Mouse (Mus musculus) liver, embryonic 14.5 days (tissue): ENCODE results near the gene Zfp985. TPM values are rescaled to one million over a fixed set of nuclear protein-coding genes. Genes with fewer than 3 reads are reported as not detected.
"Not testable (repeated sequence)": the region's sequence is repeated elsewhere in the genome, so short reads cannot be mapped to it uniquely, and the experiment has no call there.

Source experiments
- ATAC-seq: fragments of 200-750 bp; cut with Nextera tagmentation; 2 replicates; pipeline ENCODE4 v1.8.0; 2017; ENCODE audit warnings: moderate number of reproducible peaks, mild to moderate bottlenecking, moderate library complexity; ENCODE audit not compliant: insufficient read depth
- DNase-seq, 3 experiments: peaks; one replicate each; pipeline ENCODE4 v3.0.0-alpha.2; 2012 to 2013; ENCODE audit warnings: low read depth in 3 of 3, low spot score in 3 of 3
- H3K27ac ChIP-seq: fragments of 300-500 bp; sonication (generic); 2 replicates; pipeline ENCODE4 v1.5.1; 2014; ENCODE audit warnings: moderate library complexity, mild to moderate bottlenecking, control low read depth, inconsistent platforms
- H3K27me3 ChIP-seq: fragments of 300-500 bp; sonication (generic); 2 replicates; pipeline ENCODE4 v1.6.1; 2014; ENCODE audit warnings: mild to moderate bottlenecking, low read length, moderate library complexity; ENCODE audit not compliant: control insufficient read depth, insufficient read depth
- H3K36me3 ChIP-seq: fragments of 300-500 bp; sonication (generic); replicated peaks from 2 replicates; pipeline ENCODE4 v1.6.1; 2014; ENCODE audit warnings: low read depth; ENCODE audit not compliant: control insufficient read depth, insufficient read depth
- H3K4me1 ChIP-seq, 2 experiments: fragments of 200-500 bp in 1 of 2; fragments of 300-500 bp in 1 of 2; sonication (generic) in 1 of 2; replicated peaks; 2 replicates each; pipeline ENCODE4 v1.6.1; 2012 to 2014; ENCODE audit warnings: antibody characterized with exemption in 1 of 2, inconsistent platforms in 1 of 2, low read length in 1 of 2; ENCODE audit not compliant: control insufficient read depth in 2 of 2, insufficient read depth in 2 of 2
- H3K4me2 ChIP-seq: fragments of 300-500 bp; sonication (generic); 2 replicates; pipeline ENCODE4 v1.6.1; 2014; ENCODE audit warnings: low read depth, mild to moderate bottlenecking, control low read depth, moderate library complexity
- H3K4me3 ChIP-seq, 2 experiments: fragments of 200-500 bp in 1 of 2; fragments of 300-500 bp in 1 of 2; sonication (generic) in 1 of 2; 2 replicates each; pipeline ENCODE4 v1.5.1; 2012 to 2014; ENCODE audit warnings: low read depth in 2 of 2, low read length in 2 of 2, mild to moderate bottlenecking in 2 of 2, control low read depth in 1 of 2, inconsistent platforms in 1 of 2, moderate library complexity in 1 of 2; ENCODE audit not compliant: insufficient read depth in 1 of 2
- H3K9ac ChIP-seq: fragments of 300-500 bp; sonication (generic); replicated peaks from 2 replicates; pipeline ENCODE4 v1.6.1; 2014; ENCODE audit warnings: mild to moderate bottlenecking, control low read depth, moderate library complexity
- H3K9me3 ChIP-seq: fragments of 300-500 bp; sonication (generic); 2 replicates; pipeline ENCODE4 v1.6.1; 2016; ENCODE audit warnings: low read length, mixed read lengths; ENCODE audit not compliant: control insufficient read depth
- CTCF ChIP-seq: IDR thresholded peaks from 2 replicates; pipeline ENCODE4 v1.5.1; 2016; ENCODE audit warnings: antibody characterized with exemption, low read depth, control low read depth
- EP300 ChIP-seq: IDR thresholded peaks from 2 replicates; pipeline ENCODE4 v1.6.1; 2016; ENCODE audit warnings: antibody characterized with exemption, low read depth
- WGBS: fragments of 180-500 bp; shearing (Covaris S2); extraction: QIAGEN DNeasy Blood & Tissue Kit; methylation state at CpG from one replicate; pipeline ENCODE4 v1.1.7; 2014; ENCODE audit not compliant: insufficient replicate concordance; 5-methylcytosine and 5-hydroxymethylcytosine counted together
- polyA plus RNA-seq, 2 experiments: library from polyadenylated mRNA; depleted of rRNA in 1 of 2; stranded (reverse) in 1 of 2; unstranded in 1 of 2; fragments of >200 nt; fragmentation: Nextera tagmentation in 1 of 2; extraction: Ambion mirVana in 1 of 2; gene quantifications; 2 replicates each; pipeline versions ENCODE4 v1.2.1 to v1.2.3; 2012 to 2014

Gene Zfp985
- polyA plus RNA-seq, 2 experiments, result 0.03 to 0.14 TPM

GRCm38 (mm10) chr4:147530366-147530765, 22.7 kb upstream of the Zfp985 start:
- H3K4me1 ChIP-seq, result no peaks in the 10 kb centered on the region
- no peak overlapping the region for H3K9ac ChIP-seq
- DNase-seq, result no peak
- no peak overlapping the region for H3K27ac ChIP-seq
- WGBS, result 58% methylated on average over 1 of the region's 1 CpGs
- no peaks in the 10 kb centered on the region for H3K27me3 ChIP-seq
- TF ChIP-seq CTCF (no peak), EP300 (no peak)
- H3K4me3 ChIP-seq, result no peak overlapping the region
- ATAC-seq, result no peak
- H3K4me2 ChIP-seq, result no peak overlapping the region
- H3K9me3 ChIP-seq, result no peaks in the 10 kb centered on the region; the same call in none of the 2 replicates
- H3K36me3 ChIP-seq, result no peaks in the 10 kb centered on the region

GRCm38 (mm10) chr4:147535916-147536315, 17.2 kb upstream of the Zfp985 start:
- not testable (repeated sequence) for H3K4me2 ChIP-seq, H3K9ac ChIP-seq, DNase-seq, H3K27ac ChIP-seq, H3K27me3 ChIP-seq, H3K36me3 ChIP-seq, H3K9me3 ChIP-seq, H3K4me3 ChIP-seq, ATAC-seq, H3K4me1 ChIP-seq

- TF ChIP-seq CTCF (no peak), EP300 (no peak)
- Histone ChIP-seq H3K27ac (no peak overlapping the region), H3K4me1 (no peaks in the 10 kb centered on the region), H3K27me3 (no peaks in the 10 kb centered on the region), H3K4me2 (no peak overlapping the region), H3K36me3 (no peaks in the 10 kb centered on the region), H3K4me3 (no peak overlapping the region), H3K9ac (no peak overlapping the region), H3K9me3 (peaks cover 9% of the 10 kb centered on the region)
- ATAC-seq (no peak), DNase-seq (no peak)
- 52% methylated on average over 2 of the region's 2 CpGs for WGBS
Measured at GRCm38 (mm10) chr4:147537702-147538101, 15.4 kb upstream of the Zfp985 start.

GRCm38 (mm10) chr4:147539918-147540317, 13.2 kb upstream of the Zfp985 start, which contains the start of gene Gm16503:
TSS of gene Gm16503 (plus strand) at chr4:147540218.
- not testable (repeated sequence) for DNase-seq, H3K9me3 ChIP-seq, H3K36me3 ChIP-seq, H3K27ac ChIP-seq, H3K4me2 ChIP-seq, H3K27me3 ChIP-seq, H3K4me3 ChIP-seq, ATAC-seq, H3K9ac ChIP-seq, H3K4me1 ChIP-seq
- 59% methylated on average over 3 of the region's 3 CpGs for WGBS

- Histone ChIP-seq H3K4me2 (no peak overlapping the region), H3K9ac (no peak overlapping the region), H3K9me3 (peaks cover 8% of the 10 kb centered on the region), H3K27ac (no peak overlapping the region), H3K4me1 (no peaks in the 10 kb centered on the region), H3K4me3 (no peak overlapping the region), H3K36me3 (no peaks in the 10 kb centered on the region), H3K27me3 (no peaks in the 10 kb centered on the region)
- DNase-seq (no peak), ATAC-seq (no peak)
- TF ChIP-seq EP300, result no peak
- no peak for TF ChIP-seq CTCF
Measured at GRCm38 (mm10) chr4:147541105-147541504, 12.0 kb upstream of the Zfp985 start.

- DNase-seq, H3K4me2 ChIP-seq, H3K27me3 ChIP-seq, H3K36me3 ChIP-seq, H3K4me3 ChIP-seq, H3K9ac ChIP-seq, H3K27ac ChIP-seq, H3K9me3 ChIP-seq, ATAC-seq, H3K4me1 ChIP-seq: not testable (repeated sequence)
- WGBS, result 52% methylated on average over 2 of the region's 2 CpGs
Measured at GRCm38 (mm10) chr4:147554361-147554760, 1.3 kb downstream of the Zfp985 start.

GRCm38 (mm10) chr4:147556921-147557320, 3.8 kb downstream of the Zfp985 start:
- DNase-seq, ATAC-seq, H3K27me3 ChIP-seq, H3K36me3 ChIP-seq, H3K9ac ChIP-seq, H3K4me3 ChIP-seq, H3K9me3 ChIP-seq, H3K4me2 ChIP-seq, H3K4me1 ChIP-seq, H3K27ac ChIP-seq: not testable (repeated sequence)
- WGBS, result 14% methylated on average over 1 of the region's 1 CpGs

GRCm38 (mm10) chr4:147558011-147558410, 4.9 kb downstream of the Zfp985 start:
- not testable (repeated sequence) for H3K9ac ChIP-seq, H3K27me3 ChIP-seq, H3K4me2 ChIP-seq, H3K4me1 ChIP-seq, H3K4me3 ChIP-seq, H3K27ac ChIP-seq, DNase-seq, ATAC-seq, H3K36me3 ChIP-seq, H3K9me3 ChIP-seq
